Mouse (Mus musculus) neural tube, embryonic 11.5 days (tissue): ENCODE data around the gene Wnk2. TPM values are rescaled to one million over a fixed set of nuclear protein-coding genes. Genes with fewer than 3 reads are reported as not detected.
A peak's percentile ranks its signal among the peaks of the same experiment; 100 is the strongest.

Source experiments
- ATAC-seq: fragments of 200-750 bp; cut with Nextera tagmentation; 2 replicates; pipeline ENCODE4 v1.8.0; 2017; ENCODE audit warnings: moderate number of reproducible peaks, mild to moderate bottlenecking, moderate TSS enrichment, moderate library complexity; ENCODE audit not compliant: insufficient read depth, low FRiP score, low TSS enrichment
- DNase-seq: peaks from one replicate; pipeline ENCODE4 v3.0.0-alpha.2; 2015; ENCODE audit warnings: low spot score
- H3K27ac ChIP-seq: fragments of 300-500 bp; sonication (generic); 2 replicates; pipeline ENCODE4 v1.5.1; 2014; ENCODE audit warnings: low read depth, mild to moderate bottlenecking, low read length
- H3K27me3 ChIP-seq: fragments of 300-500 bp; sonication (generic); 2 replicates; pipeline ENCODE4 v1.6.1; 2014; ENCODE audit warnings: mild to moderate bottlenecking, low read length, mixed read lengths; ENCODE audit not compliant: control insufficient read depth, insufficient read depth
- H3K36me3 ChIP-seq: fragments of 300-500 bp; sonication (generic); 2 replicates; pipeline ENCODE4 v1.6.1; 2014; ENCODE audit warnings: mild to moderate bottlenecking, low read length, moderate library complexity, mixed read lengths; ENCODE audit not compliant: control insufficient read depth, insufficient read depth
- H3K4me1 ChIP-seq: fragments of 300-500 bp; sonication (generic); 2 replicates; pipeline ENCODE4 v1.6.1; 2014; ENCODE audit warnings: low read length, mixed read lengths; ENCODE audit not compliant: control insufficient read depth, insufficient read depth
- H3K4me2 ChIP-seq: fragments of 300-500 bp; sonication (generic); 2 replicates; pipeline ENCODE4 v1.6.1; 2014; ENCODE audit warnings: low read depth, mild to moderate bottlenecking, moderate library complexity
- H3K4me3 ChIP-seq: fragments of 300-500 bp; sonication (generic); 2 replicates; pipeline ENCODE4 v1.5.1; 2014; ENCODE audit warnings: low read depth, low read length
- H3K9ac ChIP-seq: fragments of 300-500 bp; sonication (generic); 2 replicates; pipeline ENCODE4 v1.6.1; 2014; ENCODE audit warnings: mild to moderate bottlenecking, low read length
- H3K9me3 ChIP-seq: fragments of 300-500 bp; sonication (generic); 2 replicates; pipeline ENCODE4 v1.6.1; 2016; ENCODE audit warnings: low read length; ENCODE audit not compliant: control insufficient read depth
- WGBS: fragments of 180-500 bp; shearing (Covaris S2); extraction: QIAGEN DNeasy Blood & Tissue Kit; methylation state at CpG from one replicate; pipeline ENCODE4 v1.1.7; 2014; 5-methylcytosine and 5-hydroxymethylcytosine counted together
- polyA plus RNA-seq: library from polyadenylated mRNA; unstranded; fragments of >200 nt; fragmentation: Nextera tagmentation; extraction: Ambion mirVana; gene quantifications from 2 replicates; pipeline ENCODE4 v1.2.1, GENCODE M21; 2014

The Wnk2 gene
- polyA plus RNA-seq, 1 experiment from 2014 or later: 10.7 TPM

- Histone ChIP-seq H3K27ac (no peak overlapping the region), H3K9ac (no peak overlapping the region), H3K9me3 (no peaks in the 10 kb centered on the region), H3K27me3 (peaks cover 14% of the 10 kb centered on the region), H3K4me1 (peaks cover 15% of the 10 kb centered on the region; the same call in 1 of the 2 replicates), H3K4me3 (no peak overlapping the region), H3K4me2 (no peak overlapping the region), H3K36me3 (no peaks in the 10 kb centered on the region)
- DNase-seq (no peak), ATAC-seq (no peak)
- 85% methylated on average over 4 of the region's 4 CpGs for WGBS
Measured at GRCm38 (mm10) chr13:49148687-49149086, 873 bp upstream of the Wnk2 start.

- WGBS: under 1% methylated on average over 54 of the region's 98 CpGs
Measured at GRCm38 (mm10) chr13:49147007-49147857, 582 bp downstream of the Wnk2 start.

GRCm38 (mm10) chr13:49146698-49147006 lies 1.2 kb downstream of the Wnk2 start:
- Histone ChIP-seq H3K36me3 (no peaks in the 10 kb centered on the region), H3K27me3 (peaks cover 14% of the 10 kb centered on the region), H3K9ac (peak overlapping the region; percentile 77), H3K4me1 (peaks cover 15% of the 10 kb centered on the region; the same call in 1 of the 2 replicates), H3K27ac (peak overlapping the region; percentile 85), H3K4me2 (peak overlapping the region; percentile 91), H3K9me3 (no peaks in the 10 kb centered on the region), H3K4me3 (peak overlapping the region; percentile 84)
- WGBS: under 1% methylated on average over 41 of the region's 44 CpGs
- peak; percentile 47 for DNase-seq
- ATAC-seq: no peak; the same call in 1 of the 2 replicates

More at GRCm38 (mm10) chr13:49147007-49147857, 582 bp downstream of the Wnk2 start:
- Histone ChIP-seq H3K4me2 (peak overlapping the region; percentile 91), H3K9me3 (no peaks in the 10 kb centered on the region), H3K9ac (peak overlapping the region; percentile 77), H3K4me1 (peaks cover 15% of the 10 kb centered on the region; the same call in 1 of the 2 replicates), H3K27me3 (peaks cover 14% of the 10 kb centered on the region), H3K36me3 (no peaks in the 10 kb centered on the region), H3K4me3 (peak overlapping the region; percentile 84), H3K27ac (peak overlapping the region; percentile 85)
- ATAC-seq: peak; percentile 73
- peak; percentile 79 for DNase-seq

GRCm38 (mm10) chr13:49146040-49146697 lies 1.6 kb downstream of the Wnk2 start:
- H3K9ac ChIP-seq: peak overlapping the region; percentile 77
- peak overlapping the region; percentile 91 for H3K4me2 ChIP-seq
- no peak overlapping the region for H3K27ac ChIP-seq
- DNase-seq (no peak), ATAC-seq (no peak)
- peak overlapping the region; percentile 84 for H3K4me3 ChIP-seq
- peaks cover 14% of the 10 kb centered on the region for H3K27me3 ChIP-seq
- H3K4me1 ChIP-seq: peaks cover 15% of the 10 kb centered on the region; the same call in 1 of the 2 replicates
- WGBS: 19% methylated on average over 17 of the region's 17 CpGs
- H3K9me3 ChIP-seq: no peaks in the 10 kb centered on the region
- no peaks in the 10 kb centered on the region for H3K36me3 ChIP-seq

- Histone ChIP-seq H3K4me2 (peak overlapping the region; percentile 91), H3K36me3 (no peaks in the 10 kb centered on the region), H3K9ac (peak overlapping the region; percentile 7; the same call in 1 of the 2 replicates), H3K27me3 (peaks cover 14% of the 10 kb centered on the region), H3K27ac (no peak overlapping the region), H3K9me3 (no peaks in the 10 kb centered on the region), H3K4me1 (peaks cover 15% of the 10 kb centered on the region; the same call in 1 of the 2 replicates), H3K4me3 (peak overlapping the region; percentile 84)
- DNase-seq: no peak
- WGBS: 38% methylated on average over 7 of the region's 7 CpGs
- ATAC-seq: no peak
Measured at GRCm38 (mm10) chr13:49145396-49145795, 2.4 kb downstream of the Wnk2 start.

GRCm38 (mm10) chr13:49144451-49144850 lies 3.4 kb downstream of the Wnk2 start:
- Histone ChIP-seq H3K36me3 (no peaks in the 10 kb centered on the region), H3K4me2 (peak overlapping the region; percentile 19), H3K9ac (no peak overlapping the region), H3K4me1 (peaks cover 15% of the 10 kb centered on the region; the same call in 1 of the 2 replicates), H3K4me3 (no peak overlapping the region), H3K27ac (no peak overlapping the region), H3K9me3 (no peaks in the 10 kb centered on the region), H3K27me3 (peaks cover 14% of the 10 kb centered on the region)
- ATAC-seq (no peak), DNase-seq (no peak)
- 58% methylated on average over 6 of the region's 6 CpGs for WGBS

- ATAC-seq (no peak), DNase-seq (no peak)
- Histone ChIP-seq H3K4me1 (peaks cover 15% of the 10 kb centered on the region; the same call in 1 of the 2 replicates), H3K9ac (no peak overlapping the region), H3K36me3 (no peaks in the 10 kb centered on the region), H3K4me2 (no peak overlapping the region), H3K4me3 (no peak overlapping the region), H3K9me3 (no peaks in the 10 kb centered on the region), H3K27ac (no peak overlapping the region), H3K27me3 (peaks cover 12% of the 10 kb centered on the region)
- WGBS: 92% methylated on average over 7 of the region's 7 CpGs
Measured at GRCm38 (mm10) chr13:49143323-49143722, 4.5 kb downstream of the Wnk2 start.

GRCm38 (mm10) chr13:49142396-49142795 lies 5.4 kb downstream of the Wnk2 start:
- no peak for ATAC-seq
- H3K4me1 ChIP-seq: peaks cover 15% of the 10 kb centered on the region; the same call in 1 of the 2 replicates

More at GRCm38 (mm10) chr13:49142396-49142795, 5.4 kb downstream of the Wnk2 start:
- Histone ChIP-seq H3K9ac (no peak overlapping the region), H3K4me2 (no peak overlapping the region), H3K27ac (no peak overlapping the region), H3K9me3 (no peaks in the 10 kb centered on the region), H3K4me3 (no peak overlapping the region), H3K27me3 (peaks cover 12% of the 10 kb centered on the region), H3K36me3 (no peaks in the 10 kb centered on the region)
- no peak for DNase-seq
- 87% methylated on average over 5 of the region's 5 CpGs for WGBS
